Mouse (Mus musculus): ENCODE results near the gene Igfbp7.
"Not testable (repeated sequence)": the region's sequence is repeated elsewhere in the genome, so short reads cannot be mapped to it uniquely, and the experiment has no call there.

Gene Igfbp7

DNA sequence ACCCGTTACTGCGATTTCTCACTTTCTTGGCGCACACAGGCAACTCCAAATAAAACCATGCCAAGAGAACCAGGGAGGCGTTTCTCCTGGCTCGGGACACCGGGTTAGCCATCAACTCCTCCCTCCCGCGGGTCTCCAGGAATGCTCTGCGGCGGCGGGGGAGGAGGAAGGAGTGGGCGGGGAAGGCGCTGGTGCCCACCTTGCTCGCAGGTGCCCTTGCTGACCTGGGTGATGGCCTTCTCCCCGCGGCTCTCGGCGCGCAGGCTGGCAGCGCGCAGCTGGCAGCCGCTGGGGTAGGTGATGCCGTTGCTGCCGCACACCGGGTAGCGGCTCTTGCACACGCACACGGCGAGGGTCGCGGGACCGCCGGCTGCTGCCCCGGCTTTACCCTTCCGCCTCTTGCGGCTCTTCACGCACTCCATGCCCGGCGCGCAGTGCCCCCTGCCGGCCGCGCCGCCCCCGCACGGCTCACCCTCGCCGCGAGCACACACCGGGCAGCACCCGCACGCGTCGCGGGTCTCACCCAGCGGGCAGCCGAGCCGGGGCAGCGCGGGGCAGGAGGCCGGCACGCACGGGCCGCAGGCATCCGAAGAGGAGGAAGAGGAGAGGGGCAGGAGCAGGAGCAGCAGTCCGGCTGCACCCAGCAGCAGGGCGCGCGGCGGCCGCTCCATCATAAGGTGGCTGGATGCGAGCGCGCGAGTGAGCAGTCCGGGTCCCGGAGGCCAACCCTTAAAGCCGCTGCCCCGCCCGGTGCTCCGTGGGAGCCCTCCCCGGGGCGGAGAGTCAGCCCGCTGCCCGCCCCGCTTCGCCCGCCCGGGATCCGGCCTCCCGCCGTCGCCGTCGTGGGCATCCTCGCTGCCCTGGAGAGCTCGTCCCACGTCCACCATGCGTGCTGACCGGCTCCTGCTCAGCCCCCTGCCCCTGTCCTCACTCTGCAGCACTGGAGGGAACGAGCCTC lies at the start of gene Igfbp7:
Gene Igfbp7 (minus strand): TSS at position 701 of the 958 bp plus-strand sequence.
- peak; percentile 7 for DNase-seq

DNA sequence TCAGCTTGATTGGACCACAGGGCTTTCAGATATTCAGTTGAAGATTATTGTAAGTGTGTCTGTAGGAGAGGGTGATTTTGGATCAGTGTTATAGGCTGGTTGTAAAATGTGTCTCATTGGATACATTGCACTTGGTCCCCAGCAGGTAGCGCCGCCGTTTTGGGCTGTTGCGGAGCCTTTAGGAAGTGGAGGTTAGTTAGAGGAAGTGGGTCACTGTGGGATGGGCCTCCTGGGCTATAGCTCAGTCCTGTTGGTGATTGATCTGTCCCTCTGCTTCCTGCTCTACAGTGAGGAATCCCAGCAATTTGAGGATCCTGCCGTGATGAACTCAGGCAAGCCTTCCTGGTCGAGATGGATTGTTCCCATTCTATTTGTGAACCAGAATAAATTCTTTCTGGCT lies 44.3 kb upstream of the Igfbp7 start:
- DNase-seq, result no peak

GRCm38 (mm10) chr5:77449531-77449930 lies 41.7 kb upstream of the Igfbp7 start:
- no peak for DNase-seq

- no peak for DNase-seq
Measured at GRCm38 (mm10) chr5:77445431-77445830, 37.6 kb upstream of the Igfbp7 start.

- no peak for DNase-seq
Measured at GRCm38 (mm10) chr5:77443889-77444573, 36.2 kb upstream of the Igfbp7 start.

GRCm38 (mm10) chr5:77442856-77443623 lies 35.2 kb upstream of the Igfbp7 start:
- no peak for DNase-seq

GRCm38 (mm10) chr5:77436308-77436707 lies 28.5 kb upstream of the Igfbp7 start:
- no peak for DNase-seq

- no peak for DNase-seq
Measured at GRCm38 (mm10) chr5:77434060-77434459, 26.2 kb upstream of the Igfbp7 start.

- DNase-seq, result no peak
Measured at GRCm38 (mm10) chr5:77433561-77433960, 25.7 kb upstream of the Igfbp7 start.

- no peak for DNase-seq
Measured at GRCm38 (mm10) chr5:77433119-77433518, 25.3 kb upstream of the Igfbp7 start.

DNA sequence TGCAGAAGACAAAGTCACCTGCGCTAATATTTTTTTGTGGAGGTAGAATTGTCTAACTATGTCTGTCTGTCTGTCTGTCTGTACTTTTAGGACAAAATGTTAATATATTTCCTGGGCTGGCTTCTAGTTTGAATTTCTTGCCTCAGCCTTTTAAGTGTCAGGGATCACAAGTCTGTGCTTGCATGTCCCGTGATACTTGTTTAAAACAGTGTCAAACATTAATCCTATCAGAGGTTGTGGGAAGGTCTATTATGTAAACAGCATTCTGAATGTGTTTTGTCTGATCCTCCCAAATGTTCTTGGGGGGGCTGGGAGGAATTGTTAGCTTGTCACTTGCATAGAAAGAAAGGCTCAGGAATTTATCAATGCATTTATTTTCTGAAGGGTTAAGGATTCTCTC lies 24.6 kb upstream of the Igfbp7 start:
- no peak for DNase-seq

DNA sequence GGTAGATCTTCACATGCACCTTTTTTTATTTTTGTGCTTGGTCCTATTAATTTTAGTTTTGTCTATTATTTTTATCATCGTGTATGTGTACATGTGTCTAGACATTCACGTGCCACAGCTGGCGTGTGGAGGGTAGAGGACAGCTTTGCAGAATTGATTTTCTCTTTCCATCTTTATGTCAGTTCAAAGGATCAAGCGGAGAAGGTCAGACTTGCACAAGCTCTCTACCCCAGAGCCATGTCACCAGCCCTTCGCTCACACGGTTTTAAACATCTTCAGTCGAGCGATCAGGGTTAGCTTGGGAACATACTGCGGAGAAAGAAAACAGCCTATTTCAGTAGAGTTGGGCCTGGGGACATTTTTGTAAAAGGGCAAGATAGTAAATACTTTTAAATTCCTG lies 23.2 kb upstream of the Igfbp7 start:
- DNase-seq, result no peak

DNA sequence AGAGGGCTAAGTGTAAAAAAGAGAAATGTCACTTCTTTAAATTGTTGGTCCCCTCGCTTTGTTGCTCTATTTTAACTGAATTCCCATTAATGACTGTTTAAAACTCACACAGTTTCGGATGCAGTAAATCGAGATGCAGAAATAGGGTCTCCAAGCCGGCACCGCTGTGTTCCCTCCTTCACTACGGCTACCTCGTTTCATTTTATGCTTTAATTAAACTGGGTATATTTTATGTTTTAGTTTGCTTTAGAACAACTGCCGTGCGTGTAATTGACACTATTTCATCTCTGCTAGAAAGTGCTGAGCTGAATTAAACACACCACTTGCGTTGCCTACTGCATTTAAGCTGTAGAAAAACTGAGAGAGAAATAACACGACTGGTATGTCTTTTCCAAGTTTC lies 22.6 kb upstream of the Igfbp7 start:
- no peak for DNase-seq

- no peak for DNase-seq
Measured at GRCm38 (mm10) chr5:77430049-77430448, 22.2 kb upstream of the Igfbp7 start.

DNA sequence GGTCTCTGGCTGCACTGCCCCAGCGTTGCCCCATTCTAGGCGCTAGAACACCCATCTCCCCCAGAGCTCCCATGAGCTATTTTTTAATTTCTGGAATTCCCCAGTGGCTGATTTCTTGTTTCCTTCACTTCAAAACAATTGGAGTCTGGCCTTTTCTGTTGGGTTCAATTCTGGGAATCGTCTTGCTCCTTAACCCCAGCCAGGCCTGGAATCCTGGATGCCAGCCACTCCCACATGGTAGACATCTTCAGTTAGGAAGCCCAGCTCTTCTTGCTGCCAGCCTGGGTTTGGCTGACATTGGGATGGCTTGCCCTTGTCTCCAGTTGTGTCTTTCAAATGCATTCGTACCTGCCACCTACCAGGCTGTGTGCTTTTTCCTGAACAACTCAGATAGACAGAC lies 20.7 kb upstream of the Igfbp7 start:
- no peak for DNase-seq

GRCm38 (mm10) chr5:77427986-77428385 lies 20.1 kb upstream of the Igfbp7 start:
- DNase-seq, result no peak

DNA sequence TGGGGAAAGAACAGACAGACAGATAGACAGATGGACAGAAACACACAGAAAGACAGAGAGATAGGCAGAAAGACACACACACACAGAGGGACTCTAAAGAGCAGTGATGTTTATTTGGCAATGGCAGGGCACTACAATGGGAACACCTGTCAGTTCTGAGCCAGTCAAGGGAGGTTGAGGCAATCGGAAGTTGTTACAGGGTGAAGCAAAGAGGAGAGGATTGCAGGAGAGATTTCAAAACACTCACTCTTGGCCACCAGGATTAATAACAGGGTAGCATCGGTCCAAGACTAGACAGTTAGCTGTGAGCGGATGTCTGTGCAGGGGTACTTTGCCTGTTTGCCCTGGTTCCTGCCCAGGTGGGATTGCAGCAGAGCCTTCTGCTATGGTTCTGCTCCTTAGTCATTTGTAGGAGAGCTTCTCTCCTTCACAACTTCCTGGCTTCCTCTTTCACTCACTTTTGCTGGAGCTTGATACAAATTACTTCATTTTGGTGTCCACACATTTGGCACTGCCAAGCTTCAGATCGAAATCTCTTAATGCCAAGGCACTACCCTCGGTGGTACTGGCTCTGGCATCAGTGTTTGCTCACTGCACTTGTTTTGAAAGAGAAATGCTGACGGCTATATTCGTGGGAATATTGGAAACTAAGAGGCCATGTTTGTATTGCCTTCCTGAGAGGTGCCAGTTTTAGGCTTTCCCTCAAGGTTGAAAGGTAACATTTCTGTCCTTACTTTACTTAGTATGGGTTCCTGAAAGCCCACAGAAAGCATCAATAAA lies 18.1 kb upstream of the Igfbp7 start:
- no peak for DNase-seq

- DNase-seq, result not testable (repeated sequence)
Measured at GRCm38 (mm10) chr5:77419537-77419936, 11.7 kb upstream of the Igfbp7 start.

DNA sequence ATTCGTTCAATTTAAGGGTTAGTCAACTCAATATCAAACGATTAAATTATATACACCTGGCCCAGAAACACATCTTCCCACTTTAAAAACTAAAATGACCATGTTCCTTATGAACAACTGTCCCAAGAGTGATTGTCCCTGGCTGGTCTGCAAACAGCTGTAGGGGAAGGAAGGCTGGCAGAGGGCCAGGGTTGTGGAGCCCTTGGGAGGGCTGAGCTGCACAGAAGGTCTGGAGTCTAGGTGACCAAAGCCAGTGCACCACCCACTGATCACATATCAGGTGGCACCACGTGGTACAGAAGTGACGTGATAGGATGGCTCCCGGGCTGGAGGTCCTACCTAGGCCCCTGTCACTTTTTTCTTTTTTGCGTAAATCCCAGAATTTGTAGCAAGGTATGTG lies 8.2 kb upstream of the Igfbp7 start:
- DNase-seq, result no peak

DNA sequence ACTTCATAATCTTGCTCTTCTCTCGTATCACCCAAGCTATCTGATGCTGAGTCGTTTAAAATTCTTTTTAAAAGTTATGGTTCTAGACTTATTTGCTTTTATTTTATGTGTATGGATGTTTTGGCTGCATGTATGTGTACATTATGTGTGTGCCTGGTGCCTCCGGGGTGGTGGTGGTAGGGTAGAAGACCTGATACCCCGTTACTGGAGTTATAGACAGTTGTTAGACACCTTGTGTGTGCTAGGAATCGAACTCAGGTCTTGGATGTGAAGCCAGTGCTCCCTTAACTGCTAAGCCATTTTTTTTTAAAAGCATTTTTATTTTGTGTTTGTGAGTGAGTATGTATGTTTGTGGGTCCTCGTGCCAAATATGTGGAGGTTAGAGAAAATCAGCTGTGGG lies 689 bp upstream of the Igfbp7 start:
- no peak for DNase-seq

DNA sequence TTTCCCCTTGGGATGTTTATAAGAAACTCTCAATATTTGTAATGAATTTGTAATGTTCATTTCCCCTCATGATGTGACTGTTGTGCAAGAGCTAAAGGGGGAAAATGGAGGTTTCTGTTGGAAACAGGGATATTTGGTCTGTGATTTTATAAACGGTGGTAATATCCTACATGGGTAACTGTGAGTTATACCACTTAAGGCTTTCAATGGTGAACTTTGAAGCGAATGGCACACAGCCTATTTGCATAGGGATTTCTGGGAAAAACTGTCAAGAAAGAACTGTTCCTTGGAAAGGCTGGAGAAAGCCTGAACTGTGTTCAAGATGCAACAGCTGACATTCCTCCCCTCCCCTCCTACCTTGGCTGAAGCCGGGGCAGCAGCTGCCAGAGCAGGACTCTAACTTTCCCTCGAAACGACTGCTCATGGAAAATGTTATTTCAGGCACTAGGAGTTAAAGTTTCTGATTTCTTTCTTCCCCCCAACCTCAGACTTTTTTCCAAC lies 1.4 kb downstream of the Igfbp7 start:
- no peak for DNase-seq

DNA sequence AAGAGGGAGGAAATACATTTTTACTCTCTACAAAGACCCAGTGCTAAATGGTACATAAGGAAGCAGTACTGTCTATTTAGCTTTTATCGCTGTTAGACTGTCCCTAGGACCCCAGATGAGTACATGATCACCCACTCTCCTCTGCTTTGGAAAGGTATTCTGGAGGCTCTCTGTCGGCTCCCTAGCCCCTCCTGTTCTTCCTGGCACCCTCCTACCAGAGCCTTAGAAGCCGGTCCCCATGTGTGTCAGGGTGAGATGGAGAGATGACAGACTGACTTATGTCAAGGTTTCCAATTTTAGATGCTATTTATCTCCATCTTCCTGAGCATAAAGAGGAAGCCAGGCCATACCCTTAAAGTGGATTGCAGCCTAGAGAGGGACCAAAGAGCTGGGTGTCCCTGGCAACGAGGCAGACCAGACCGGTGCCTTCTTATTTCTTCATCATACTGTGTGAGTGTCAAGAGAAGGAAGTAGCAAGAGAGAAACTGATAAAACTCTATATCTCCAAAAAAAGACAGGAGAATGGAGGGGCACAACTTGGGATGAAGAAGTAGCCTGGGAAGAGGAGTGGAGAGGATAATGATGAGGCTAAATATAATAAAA lies 2.3 kb downstream of the Igfbp7 start:
- DNase-seq, result no peak
